Mouse (Mus musculus) heart, embryonic 15.5 days (tissue): Measurements from ENCODE around the gene Msrb2. TPM values are rescaled to one million over a fixed set of nuclear protein-coding genes. Genes with fewer than 3 reads are reported as not detected.

ENCODE experiments used
- ATAC-seq: fragments of 200-750 bp; cut with Nextera tagmentation; replicated peaks from 2 replicates; pipeline ENCODE4 v1.8.0; 2017; ENCODE audit warnings: low read depth, moderate TSS enrichment; ENCODE audit not compliant: insufficient number of reproducible peaks, insufficient read depth, low FRiP score
- H3K27ac ChIP-seq: fragments of 300-500 bp; sonication (generic); 2 replicates; pipeline ENCODE4 v1.5.1; 2015; ENCODE audit warnings: mild to moderate bottlenecking, inconsistent platforms
- H3K27me3 ChIP-seq: fragments of 300-500 bp; sonication (generic); 2 replicates; pipeline ENCODE4 v1.6.1; 2015; ENCODE audit warnings: inconsistent platforms
- H3K36me3 ChIP-seq: fragments of 300-500 bp; sonication (generic); 2 replicates; pipeline ENCODE4 v1.6.1; 2015; ENCODE audit warnings: mild to moderate bottlenecking, inconsistent platforms
- H3K4me1 ChIP-seq: fragments of 300-500 bp; sonication (generic); replicated peaks from 2 replicates; pipeline ENCODE4 v1.6.1; 2015; ENCODE audit warnings: inconsistent platforms
- H3K4me2 ChIP-seq: fragments of 300-500 bp; sonication (generic); 2 replicates; pipeline ENCODE4 v1.6.1; 2015; ENCODE audit warnings: inconsistent platforms, mild to moderate bottlenecking, moderate library complexity
- H3K4me3 ChIP-seq: fragments of 300-500 bp; sonication (generic); 2 replicates; pipeline ENCODE4 v1.5.1; 2015; ENCODE audit warnings: mild to moderate bottlenecking, inconsistent platforms
- H3K9ac ChIP-seq: fragments of 300-500 bp; sonication (generic); 2 replicates; pipeline ENCODE4 v1.6.1; 2015; ENCODE audit warnings: mild to moderate bottlenecking, inconsistent platforms
- H3K9me3 ChIP-seq: fragments of 300-500 bp; sonication (generic); replicated peaks from 2 replicates; pipeline ENCODE4 v1.6.1; 2016; ENCODE audit warnings: inconsistent platforms
- WGBS: fragments of 180-500 bp; shearing (Covaris S2); methylation state at CpG from one replicate; pipeline ENCODE4 v1.1.7; 2015; ENCODE audit warnings: mixed read lengths; 5-methylcytosine and 5-hydroxymethylcytosine counted together
- polyA plus RNA-seq: library from polyadenylated mRNA; unstranded; fragments of >200 nt; fragmentation: Nextera tagmentation; extraction: Ambion mirVana; gene quantifications from 2 replicates; pipeline ENCODE4 v1.2.1, GENCODE M21; 2015

Gene Msrb2
- polyA plus RNA-seq, 1 experiment from 2014 or later = 44.4 TPM

- 81% methylated on average over 2 of the region's 2 CpGs for WGBS
- no peaks in the 10 kb centered on the region for H3K4me1 ChIP-seq
- no peaks in the 10 kb centered on the region for H3K36me3 ChIP-seq
- no peak overlapping the region for H3K4me3 ChIP-seq
- H3K4me2 ChIP-seq = no peak overlapping the region
- no peaks in the 10 kb centered on the region for H3K9me3 ChIP-seq
- H3K27ac ChIP-seq = no peak overlapping the region
- H3K27me3 ChIP-seq = no peaks in the 10 kb centered on the region
- no peak overlapping the region for H3K9ac ChIP-seq
- ATAC-seq = no peak
Observed at GRCm38 (mm10) chr2:19353158-19353557, 18.1 kb upstream of the Msrb2 start.

- no peaks in the 10 kb centered on the region for H3K9me3 ChIP-seq
- H3K4me1 ChIP-seq = no peaks in the 10 kb centered on the region
- H3K4me2 ChIP-seq = no peak overlapping the region
- H3K27ac ChIP-seq = no peak overlapping the region
- 59% methylated on average over 1 of the region's 1 CpGs for WGBS
- no peaks in the 10 kb centered on the region for H3K27me3 ChIP-seq
- no peak overlapping the region for H3K4me3 ChIP-seq
- no peaks in the 10 kb centered on the region for H3K36me3 ChIP-seq
- H3K9ac ChIP-seq = no peak overlapping the region
- ATAC-seq = no peak
Observed at GRCm38 (mm10) chr2:19362880-19363279, 8.4 kb upstream of the Msrb2 start.

DNA sequence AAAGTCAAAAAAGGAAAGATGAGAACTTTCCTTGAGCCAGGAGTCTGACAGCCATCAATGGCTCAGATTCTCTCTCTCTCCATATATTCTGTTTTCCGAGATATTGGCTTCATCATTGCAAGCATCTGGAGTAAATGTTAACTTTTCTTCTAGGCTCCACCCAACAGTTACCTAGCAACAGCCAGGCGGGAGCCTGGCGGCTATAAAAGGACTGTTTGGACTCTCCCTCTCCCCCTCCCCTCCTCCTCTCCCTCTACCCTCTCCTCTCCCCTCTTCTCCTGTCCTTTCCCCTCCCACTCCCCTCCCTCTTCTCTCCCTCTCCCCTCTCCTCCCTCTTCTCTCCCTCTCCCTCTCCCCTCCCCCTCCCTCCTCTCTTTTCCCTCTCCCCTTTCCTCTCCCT lies 4.8 kb upstream of the Msrb2 start:
- ATAC-seq = no peak
- Histone ChIP-seq H3K9me3 (no peaks in the 10 kb centered on the region), H3K27me3 (no peaks in the 10 kb centered on the region), H3K27ac (no peak overlapping the region), H3K9ac (no peak overlapping the region), H3K4me1 (no peaks in the 10 kb centered on the region), H3K4me2 (no peak overlapping the region), H3K4me3 (no peak overlapping the region), H3K36me3 (no peaks in the 10 kb centered on the region)
- 34% methylated on average over 3 of the region's 3 CpGs for WGBS

- no peak for ATAC-seq
- Histone ChIP-seq H3K4me1 (peaks cover 2% of the 10 kb centered on the region; the same call in 1 of the 2 replicates), H3K27ac (no peak overlapping the region), H3K9ac (no peak overlapping the region), H3K27me3 (no peaks in the 10 kb centered on the region), H3K4me2 (no peak overlapping the region), H3K9me3 (no peaks in the 10 kb centered on the region), H3K4me3 (no peak overlapping the region), H3K36me3 (no peaks in the 10 kb centered on the region)
- WGBS = 73% methylated on average over 11 of the region's 11 CpGs
Observed at GRCm38 (mm10) chr2:19367114-19367513, 4.1 kb upstream of the Msrb2 start.

- Histone ChIP-seq H3K27ac (no peak overlapping the region), H3K4me3 (no peak overlapping the region), H3K4me2 (no peak overlapping the region), H3K27me3 (no peaks in the 10 kb centered on the region), H3K9me3 (no peaks in the 10 kb centered on the region), H3K9ac (no peak overlapping the region), H3K4me1 (peaks cover 3% of the 10 kb centered on the region; the same call in 1 of the 2 replicates), H3K36me3 (no peaks in the 10 kb centered on the region)
- ATAC-seq = no peak
- 84% methylated on average over 7 of the region's 7 CpGs for WGBS
Observed at GRCm38 (mm10) chr2:19373695-19374094, 2.5 kb downstream of the Msrb2 start.

DNA sequence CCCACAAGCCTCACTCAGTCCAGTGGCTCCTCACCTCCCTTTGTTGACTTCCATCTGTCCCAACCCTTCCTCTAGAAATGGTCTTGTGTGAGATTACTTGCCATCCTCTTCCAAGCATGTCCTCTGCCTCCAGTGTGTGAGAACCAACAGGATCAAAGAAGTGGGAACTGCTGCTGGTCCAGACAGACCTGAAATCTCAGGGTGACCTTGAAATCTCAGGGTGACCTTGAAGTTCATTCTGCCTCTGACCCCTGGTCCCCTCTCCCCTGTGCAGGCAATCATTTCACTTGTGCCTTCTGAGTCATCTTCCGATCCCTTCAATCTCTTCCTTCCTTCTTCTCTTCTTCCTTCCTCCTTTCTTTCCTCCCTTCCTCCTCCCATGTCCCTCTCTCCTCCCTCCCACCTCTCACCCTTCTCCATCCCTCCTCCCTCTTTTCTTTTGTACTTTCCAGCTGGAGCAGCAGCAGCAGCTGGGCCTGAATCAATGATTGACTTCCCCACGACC lies 9.3 kb downstream of the Msrb2 start:
- H3K9ac ChIP-seq = no peak overlapping the region
- no peak for ATAC-seq
- H3K9me3 ChIP-seq = no peaks in the 10 kb centered on the region
- 68% methylated on average over 2 of the region's 2 CpGs for WGBS
- H3K36me3 ChIP-seq = no peaks in the 10 kb centered on the region; the same call in 1 of the 2 replicates
- no peak overlapping the region for H3K27ac ChIP-seq
- H3K27me3 ChIP-seq = no peaks in the 10 kb centered on the region
- no peak overlapping the region for H3K4me3 ChIP-seq
- H3K4me1 ChIP-seq = no peaks in the 10 kb centered on the region
- no peak overlapping the region for H3K4me2 ChIP-seq

DNA sequence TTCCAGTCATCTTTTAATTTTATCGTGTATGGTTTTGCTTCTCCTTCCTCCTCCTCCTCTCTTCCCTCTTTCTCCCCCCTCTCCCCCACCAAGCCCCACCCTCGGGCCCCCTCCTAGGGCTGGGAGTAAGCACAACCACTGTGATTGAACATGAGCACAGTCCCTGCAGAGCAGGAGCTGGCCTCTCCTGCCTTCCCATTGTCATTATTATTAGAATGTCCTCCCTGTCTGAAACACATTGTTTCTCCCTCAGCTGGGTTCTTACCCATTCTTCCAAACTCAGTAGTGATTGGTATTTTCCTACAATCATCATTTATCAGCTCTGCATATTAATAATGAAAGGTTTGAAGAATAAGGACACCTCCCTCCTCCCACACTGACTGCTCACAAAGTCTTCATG lies 9.7 kb downstream of the Msrb2 start:
- H3K4me2 ChIP-seq = no peak overlapping the region
- H3K27ac ChIP-seq = no peak overlapping the region
- H3K4me3 ChIP-seq = no peak overlapping the region
- no peaks in the 10 kb centered on the region for H3K4me1 ChIP-seq
- ATAC-seq = no peak
- no peaks in the 10 kb centered on the region for H3K9me3 ChIP-seq
- H3K9ac ChIP-seq = no peak overlapping the region
- WGBS = 44% methylated on average over 2 of the region's 2 CpGs
- H3K36me3 ChIP-seq = no peaks in the 10 kb centered on the region; the same call in 1 of the 2 replicates
- no peaks in the 10 kb centered on the region for H3K27me3 ChIP-seq

DNA sequence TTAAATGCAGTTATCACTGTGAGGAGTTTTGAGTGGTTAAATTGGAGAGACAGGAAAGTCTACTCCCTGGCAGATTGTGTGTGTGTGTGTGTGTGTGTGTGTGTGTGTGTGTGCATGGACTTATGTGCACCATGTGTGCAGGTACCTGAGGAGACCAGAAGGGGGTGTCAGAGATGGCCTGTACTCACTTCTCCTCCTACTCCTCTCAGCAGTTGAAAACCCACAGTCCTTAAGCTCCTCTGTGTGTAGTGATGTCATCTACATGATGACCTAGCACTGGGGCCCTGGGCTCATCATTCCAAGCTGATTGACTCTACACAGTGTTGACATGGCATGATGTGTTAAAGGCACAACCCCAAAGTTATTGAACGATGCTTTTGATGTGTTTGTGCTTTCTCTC lies 11.0 kb downstream of the Msrb2 start:
- Histone ChIP-seq H3K4me1 (no peaks in the 10 kb centered on the region), H3K9me3 (no peaks in the 10 kb centered on the region), H3K4me2 (no peak overlapping the region), H3K9ac (no peak overlapping the region), H3K27me3 (no peaks in the 10 kb centered on the region), H3K4me3 (no peak overlapping the region), H3K27ac (no peak overlapping the region), H3K36me3 (no peaks in the 10 kb centered on the region; the same call in 1 of the 2 replicates)
- 65% methylated on average over 1 of the region's 1 CpGs for WGBS
- ATAC-seq = no peak

- no peaks in the 10 kb centered on the region for H3K4me1 ChIP-seq
Observed at GRCm38 (mm10) chr2:19383006-19383405, 11.8 kb downstream of the Msrb2 start.

GRCm38 (mm10) chr2:19385772-19386171 lies 14.5 kb downstream of the Msrb2 start:
- no peak for ATAC-seq
- H3K36me3 ChIP-seq = no peaks in the 10 kb centered on the region; the same call in 1 of the 2 replicates
- no peak overlapping the region for H3K4me2 ChIP-seq
- H3K27ac ChIP-seq = no peak overlapping the region
- H3K9me3 ChIP-seq = no peaks in the 10 kb centered on the region
- no peak overlapping the region for H3K9ac ChIP-seq
- H3K4me1 ChIP-seq = no peaks in the 10 kb centered on the region
- H3K4me3 ChIP-seq = no peak overlapping the region
- WGBS = 83% methylated on average over 5 of the region's 5 CpGs
- no peaks in the 10 kb centered on the region for H3K27me3 ChIP-seq

More at GRCm38 (mm10) chr2:19383006-19383405, 11.8 kb downstream of the Msrb2 start:
- 68% methylated on average over 4 of the region's 4 CpGs for WGBS
- Histone ChIP-seq H3K27me3 (no peaks in the 10 kb centered on the region), H3K36me3 (no peaks in the 10 kb centered on the region; the same call in 1 of the 2 replicates), H3K9me3 (no peaks in the 10 kb centered on the region), H3K4me2 (no peak overlapping the region), H3K27ac (no peak overlapping the region), H3K4me3 (no peak overlapping the region), H3K9ac (no peak overlapping the region)
- no peak for ATAC-seq

DNA sequence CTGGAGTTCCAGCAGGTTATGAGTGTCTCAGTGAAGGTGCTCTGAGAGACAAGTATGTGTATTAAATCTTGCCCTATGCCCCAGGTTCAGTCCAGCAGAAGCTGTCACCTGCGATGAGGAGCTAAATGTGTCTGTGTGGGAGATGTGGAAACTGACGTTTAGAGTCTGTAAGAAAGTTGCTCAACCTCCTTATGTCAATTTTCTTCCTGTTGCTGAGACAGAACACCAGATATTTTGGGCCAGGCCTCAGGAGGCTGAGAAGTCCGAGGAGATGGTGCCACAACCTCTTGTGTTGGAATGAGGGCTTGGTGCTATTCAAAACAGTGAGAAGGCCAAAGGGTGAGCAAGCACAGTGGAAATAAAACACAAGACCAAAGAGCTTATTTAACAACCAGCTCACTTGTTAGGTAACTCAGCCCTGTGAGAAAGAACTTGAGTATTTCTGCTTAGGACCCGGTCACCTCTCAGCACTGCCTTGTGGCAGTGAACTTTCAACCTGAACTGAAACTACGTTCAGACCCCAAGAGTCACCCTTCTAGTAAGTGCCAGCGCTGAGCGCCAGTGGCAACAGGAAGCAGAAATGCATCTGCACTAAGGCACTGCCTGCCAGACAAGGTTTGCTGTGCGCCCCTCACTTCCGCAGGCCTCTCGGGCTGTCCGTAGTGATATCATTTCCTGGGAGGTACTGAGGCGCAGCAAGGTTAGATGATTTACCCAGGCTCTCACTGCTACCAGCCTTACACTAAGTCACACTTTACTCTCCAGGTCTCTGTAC lies 17.3 kb downstream of the Msrb2 start:
- H3K4me3 ChIP-seq = no peak overlapping the region
- no peak overlapping the region for H3K27ac ChIP-seq
- 76% methylated on average over 12 of the region's 12 CpGs for WGBS
- no peaks in the 10 kb centered on the region for H3K36me3 ChIP-seq
- no peak overlapping the region for H3K4me2 ChIP-seq
- H3K9me3 ChIP-seq = no peaks in the 10 kb centered on the region
- ATAC-seq = no peak; the same call in 1 of the 2 replicates
- no peaks in the 10 kb centered on the region for H3K4me1 ChIP-seq
- no peak overlapping the region for H3K9ac ChIP-seq
- no peaks in the 10 kb centered on the region for H3K27me3 ChIP-seq
